ENCODE assay signal across 8 mouse cellular contexts in genomic region chr4:130074761-130075515, GRCm38 (mm10). TPM values are rescaled to one million over a fixed set of nuclear protein-coding genes. Genes with fewer than 3 reads are reported as not detected.
DNase-seq lines count a peak whose midpoint lies in the region; ATAC-seq and TF ChIP-seq lines count a peak whose summit lies in the region.

No protein-coding gene starts in this region.

- no peak for TF ChIP-seq EP300 in stomach, postnatal 0 days (optimal IDR thresholded peaks at IDR 0.05)

- H3K27ac ChIP-seq in gastrocnemius, adult 2 months = peak overlapping the region; percentile 56
- no peak overlapping the region for H3K27ac ChIP-seq in stomach, postnatal 0 days (replicated peaks)
- no peak overlapping the region for H3K27ac ChIP-seq in liver, embryonic 11.5 days (ENCODE audit: low read depth, low read length)

- peak; percentile 76 for DNase-seq in gastrocnemius, adult 2 months
- no peak for DNase-seq in gastrocnemius, postnatal 10 days
- peak; percentile 67 for DNase-seq in retina, postnatal 1 day
- no peak for DNase-seq in retina, embryonic 14.5 days (ENCODE audit: low spot score)
- no peak for DNase-seq in stomach, postnatal 0 days (ENCODE audit: low spot score)
- no peak for DNase-seq in liver, embryonic 11.5 days (ENCODE audit: low spot score)
- DNase-seq in urinary bladder, postnatal 25 days (ENCODE audit: low spot score) = no peak

- WGBS in stomach, postnatal 0 days = 67% methylated on average over 17 of the region's 17 CpGs
- 67% methylated on average over 17 of the region's 17 CpGs for WGBS in liver, embryonic 11.5 days

- peak overlapping the region; percentile 13; the same call in 1 of the 2 replicates for H3K4me3 ChIP-seq in gastrocnemius, adult 2 months
- H3K4me3 ChIP-seq in stomach, postnatal 0 days (ENCODE audit: low read depth, low read length) = no peak overlapping the region
- H3K4me3 ChIP-seq in liver, embryonic 11.5 days (ENCODE audit: low read depth, low read length) = no peak overlapping the region

- no peaks in the 10 kb centered on the region for H3K9me3 ChIP-seq in stomach, postnatal 0 days (ENCODE audit: control insufficient read depth, low read length)
- no peaks in the 10 kb centered on the region for H3K9me3 ChIP-seq in liver, embryonic 11.5 days (ENCODE audit: control insufficient read depth, low read length)

- H3K27me3 ChIP-seq in stomach, postnatal 0 days (ENCODE audit: control insufficient read depth, insufficient read depth, low read length) = no peaks in the 10 kb centered on the region
- H3K27me3 ChIP-seq in liver, embryonic 11.5 days (replicated peaks; ENCODE audit: control insufficient read depth, insufficient read depth, low read length) = peaks cover 23% of the 10 kb centered on the region

- H3K9ac ChIP-seq in stomach, postnatal 0 days (ENCODE audit: low read length) = no peak overlapping the region
- no peak overlapping the region for H3K9ac ChIP-seq in liver, embryonic 11.5 days (ENCODE audit: low read depth, low read length)

- intact Hi-C loops in gastrocnemius, adult 2 months (cut with DNase I) = no loop called here

- peak; percentile 73 for ATAC-seq in granulocyte monocyte progenitor cell, adult 5-6 weeks (replicated peaks; ENCODE audit: poor library complexity, severe bottlenecking)
- ATAC-seq in stomach, postnatal 0 days (ENCODE audit: low FRiP score, low TSS enrichment) = no peak
- ATAC-seq in liver, embryonic 11.5 days (replicated peaks; ENCODE audit: low FRiP score) = no peak

- H3K4me2 ChIP-seq in stomach, postnatal 0 days (replicated peaks; ENCODE audit: low read depth) = no peak overlapping the region
- no peak overlapping the region for H3K4me2 ChIP-seq in liver, embryonic 11.5 days

- 0 out of 2 replicates have a peak, but pooled peaks have one; percentile 2 for TF ChIP-seq CTCF in gastrocnemius, adult 2 months (IDR thresholded peaks at IDR 0.05)
- TF ChIP-seq CTCF in stomach, postnatal 0 days (IDR thresholded peaks at IDR 0.05; ENCODE audit: low read depth) = peak; percentile 32; the same call in 1 of the 2 replicates

- no peaks in the 10 kb centered on the region for H3K4me1 ChIP-seq in stomach, postnatal 0 days (replicated peaks; ENCODE audit: control insufficient read depth, insufficient read depth)
- H3K4me1 ChIP-seq in liver, embryonic 11.5 days (replicated peaks; ENCODE audit: control insufficient read depth, insufficient read depth, low read length) = no peaks in the 10 kb centered on the region

- no peaks in the 10 kb centered on the region for H3K36me3 ChIP-seq in stomach, postnatal 0 days (ENCODE audit: control insufficient read depth, insufficient read depth, low read length)
- no peaks in the 10 kb centered on the region for H3K36me3 ChIP-seq in liver, embryonic 11.5 days (ENCODE audit: control insufficient read depth, insufficient read depth, low read length)

RNA-seq across cellular contexts. Expression of gene Col16a1, which starts 27.3 kb away (rescaled TPM):
- total RNA-seq in gastrocnemius, adult 2 months (2021) = 1 to 10 TPM; 3.5 to 7.9 TPM
- total RNA-seq in gastrocnemius, postnatal 10 days (2021) = 10 to 100 TPM; 61.7 to 92.4 TPM
- total RNA-seq in granulocyte monocyte progenitor cell, adult 5-6 weeks (2014; fragmentation: Nextera tagmentation) = 0.21 TPM in 1 of 2 replicates, not detected in the other
- 0.52 and 1.9 TPM in 2 replicates for total RNA-seq in granulocyte monocyte progenitor cell, adult 5-6 weeks (2017)
- 47.7 and 51.6 TPM in 2 replicates for polyA plus RNA-seq in stomach, postnatal 0 days (2015; fragmentation: Nextera tagmentation; extraction: Ambion mirVana)
- 4.2 and 6.0 TPM in 2 replicates for polyA plus RNA-seq in liver, embryonic 11.5 days (2014; fragmentation: Nextera tagmentation; extraction: Ambion mirVana)

RNA-seq across cellular contexts. Expression of gene Pef1, which starts 27.4 kb away (rescaled TPM):
- total RNA-seq in gastrocnemius, adult 2 months (2021) = 10 to 100 TPM; 37.3 to 37.5 TPM
- total RNA-seq in gastrocnemius, postnatal 10 days (2021) = 10 to 100 TPM; 29.3 to 31.7 TPM
- total RNA-seq in granulocyte monocyte progenitor cell, adult 5-6 weeks (2014; fragmentation: Nextera tagmentation) = 22.7 and 60.5 TPM in 2 replicates
- total RNA-seq in granulocyte monocyte progenitor cell, adult 5-6 weeks (2017) = 10.4 and 12.4 TPM in 2 replicates
- 63.7 and 64.7 TPM in 2 replicates for polyA plus RNA-seq in stomach, postnatal 0 days (2015; fragmentation: Nextera tagmentation; extraction: Ambion mirVana)
- 56.8 and 58.1 TPM in 2 replicates for polyA plus RNA-seq in liver, embryonic 11.5 days (2014; fragmentation: Nextera tagmentation; extraction: Ambion mirVana)

Comparison
In these comparisons a context has a peak if more than half of its experiments do, and no peak if none do; other contexts are left out.
1. DNase-seq: peak in gastrocnemius, adult 2 months (single experiment) and retina, postnatal 1 day (single experiment); none in gastrocnemius, postnatal 10 days (single experiment), retina, embryonic 14.5 days (single experiment), stomach, postnatal 0 days (single experiment), liver, embryonic 11.5 days (single experiment) and urinary bladder, postnatal 25 days (single experiment).
2. RNA of gene Col16a1, which starts 27.3 kb away (total RNA-seq): 61.7 to 92.4 TPM in gastrocnemius, postnatal 10 days; 3.5 to 7.9 TPM in gastrocnemius, adult 2 months and 0.21 to 1.9 TPM in granulocyte monocyte progenitor cell, adult 5-6 weeks; every median in the first group is over 4 times any median in the second.